Mouse (Mus musculus): ENCODE measurements around the gene Dnaja3.

GRCm38 (mm10) chr16:4713861-4714710 lies 74.3 kb downstream of the Dnaja3 start:
- TF ChIP-seq CTCF (IDR thresholded peaks at IDR 0.05; ENCODE audit: extremely low read depth, insufficient read length, insufficient replicate concordance, low read depth, low read length) (no peak), POLR2A (IDR thresholded peaks at IDR 0.05; ENCODE audit: low read depth, low read length) (no peak)

All from small intestine, adult 2 months (tissue).